Mouse (Mus musculus) left cerebral cortex, postnatal 36 days (tissue): Measurements from ENCODE around the gene Olfr1443. TPM values are rescaled to one million over a fixed set of nuclear protein-coding genes. Genes with fewer than 3 reads are reported as not detected.

Experiments used
- DNase-seq, 2 experiments: peaks; one replicate each; pipeline ENCODE4 v3.0.0; 2021 to 2022; ENCODE audit warnings: low spot score in 2 of 2, mixed read lengths in 1 of 2
- intact Hi-C: fragments of 180-260 bp; cut with DNase I; formaldehyde crosslinking; loops from one replicate; pipeline ENCODE4 v1.15.1; 2025
- total RNA-seq, 2 experiments: library from RNA; stranded (reverse); gene quantifications; 2 replicates each; pipeline ENCODE4 v1.2.3; 2021

Gene Olfr1443
- total RNA-seq, 2 experiments from 2014 or later: not detected

- DNase-seq: no peak
- intact Hi-C loops: loop anchor here (5.0 kb wide), 1 partner anchor 75 kb away; the partner anchor contains the start of genes Lpxn and Zfp91
Observed at GRCm38 (mm10) chr19:12722308-12722707, 44.4 kb downstream of the Olfr1443 start.

- DNase-seq: no peak
- intact Hi-C loops: no loop called here
Observed at GRCm38 (mm10) chr19:12725851-12726250, 47.9 kb downstream of the Olfr1443 start.

- no peak for DNase-seq
- intact Hi-C loops: no loop called here
Observed at GRCm38 (mm10) chr19:12731036-12731435, 53.1 kb downstream of the Olfr1443 start.

GRCm38 (mm10) chr19:12731950-12732349, 54.0 kb downstream of the Olfr1443 start:
- intact Hi-C loops: no loop called here
- DNase-seq: no peak

Other genes with a start within 250 kb of the Olfr1443 start
- gene Mpeg1, start 217.3 kb upstream of the Olfr1443 start, total RNA-seq: 1 to 10 TPM; 7.9 to 8.5 TPM
- 10 to 100 TPM; 32.9 to 35.5 TPM for gene Dtx4, start 176.7 kb upstream of the Olfr1443 start, total RNA-seq
- 1 to 10 TPM; 1.9 to 2.1 TPM for gene Fam111a, start 132.4 kb upstream of the Olfr1443 start, total RNA-seq
- not detected for gene Gm4952, start 78.1 kb upstream of the Olfr1443 start, total RNA-seq
- not detected for gene Glyat, start 44.8 kb upstream of the Olfr1443 start, total RNA-seq
- not detected for gene Olfr1442, start 7.7 kb upstream of the Olfr1443 start, total RNA-seq
- not detected for gene Keg1, start 17.7 kb downstream of the Olfr1443 start, total RNA-seq
- 1 to 10 TPM; 2.6 to 3.9 TPM for gene Cntf, start 87.5 kb downstream of the Olfr1443 start, total RNA-seq
- 10 to 100 TPM; 94.2 to 95.2 TPM for gene Zfp91, start 118.0 kb downstream of the Olfr1443 start, total RNA-seq
- 1 to 10 TPM; 1.2 to 1.6 TPM for gene Lpxn, start 118.1 kb downstream of the Olfr1443 start, total RNA-seq
- gene Gm5244, start 168.6 kb downstream of the Olfr1443 start, total RNA-seq: not detected
- gene Olfr1444, start 179.2 kb downstream of the Olfr1443 start, total RNA-seq: not detected
- gene Olfr1445, start 205.7 kb downstream of the Olfr1443 start, total RNA-seq: not detected
- gene Olfr1446, start 215.4 kb downstream of the Olfr1443 start, total RNA-seq: not detected
- gene Olfr1447, start 225.6 kb downstream of the Olfr1443 start, total RNA-seq: not detected
- gene Olfr1448, start 246.3 kb downstream of the Olfr1443 start, total RNA-seq: not detected